Mouse (Mus musculus): ENCODE results near the gene Etnk1. TPM values are rescaled to one million over a fixed set of nuclear protein-coding genes. Genes with fewer than 3 reads are reported as not detected.
"Not testable (repeated sequence)": the region's sequence is repeated elsewhere in the genome, so short reads cannot be mapped to it uniquely, and the experiment has no call there.

The Etnk1 gene
- polyA plus RNA-seq, 1 experiment: 38.7 TPM

GRCm38 (mm10) chr6:143136688-143137087 is 30.3 kb upstream of the Etnk1 start:
- Histone ChIP-seq H3K4me3 (replicated peaks; ENCODE audit: extremely low read depth, low read depth, low read length) (no peak overlapping the region), H3K4me1 (ENCODE audit: control insufficient read depth, insufficient read depth, low read length) (no peaks in the 10 kb centered on the region)
- no peak for DNase-seq
- no peak for TF ChIP-seq CTCF (IDR thresholded peaks at IDR 0.05; ENCODE audit: insufficient read depth, low read length)
- no peak for TF ChIP-seq POLR2A (IDR thresholded peaks at IDR 0.05; ENCODE audit: borderline replicate concordance, extremely low read depth, low read depth, low read length)
- WGBS: 96% methylated on average over 7 of the region's 7 CpGs

GRCm38 (mm10) chr6:143137341-143137740 is 29.7 kb upstream of the Etnk1 start:
- Histone ChIP-seq H3K4me1 (ENCODE audit: control insufficient read depth, insufficient read depth, low read length) (no peaks in the 10 kb centered on the region), H3K4me3 (replicated peaks; ENCODE audit: extremely low read depth, low read depth, low read length) (no peak overlapping the region)
- DNase-seq: no peak
- WGBS: 65% methylated on average over 5 of the region's 5 CpGs
- TF ChIP-seq CTCF (IDR thresholded peaks at IDR 0.05; ENCODE audit: insufficient read depth, low read length): no peak
- TF ChIP-seq POLR2A (IDR thresholded peaks at IDR 0.05; ENCODE audit: borderline replicate concordance, extremely low read depth, low read depth, low read length): no peak

- TF ChIP-seq CTCF (IDR thresholded peaks at IDR 0.05; ENCODE audit: insufficient read depth, low read length) (no peak), POLR2A (IDR thresholded peaks at IDR 0.05; ENCODE audit: borderline replicate concordance, extremely low read depth, low read depth, low read length) (no peak)
- DNase-seq: no peak
- Histone ChIP-seq H3K4me1 (ENCODE audit: control insufficient read depth, insufficient read depth, low read length) (no peaks in the 10 kb centered on the region), H3K4me3 (replicated peaks; ENCODE audit: extremely low read depth, low read depth, low read length) (no peak overlapping the region)
- 72% methylated on average over 2 of the region's 2 CpGs for WGBS
Measured at GRCm38 (mm10) chr6:143139417-143139816, 27.6 kb upstream of the Etnk1 start.

- TF ChIP-seq CTCF (IDR thresholded peaks at IDR 0.05; ENCODE audit: insufficient read depth, low read length) (no peak), POLR2A (IDR thresholded peaks at IDR 0.05; ENCODE audit: borderline replicate concordance, extremely low read depth, low read depth, low read length) (no peak)
- WGBS: 78% methylated on average over 9 of the region's 9 CpGs
- DNase-seq: no peak
- no peak overlapping the region for H3K4me3 ChIP-seq (replicated peaks; ENCODE audit: extremely low read depth, low read depth, low read length)
- H3K4me1 ChIP-seq (ENCODE audit: control insufficient read depth, insufficient read depth, low read length): no peaks in the 10 kb centered on the region
Measured at GRCm38 (mm10) chr6:143140884-143141283, 26.1 kb upstream of the Etnk1 start.

- H3K4me3 ChIP-seq (replicated peaks; ENCODE audit: extremely low read depth, low read depth, low read length); DNase-seq; H3K4me1 ChIP-seq (ENCODE audit: control insufficient read depth, insufficient read depth, low read length): not testable (repeated sequence)
- WGBS: 78% methylated on average over 10 of the region's 10 CpGs
Measured at GRCm38 (mm10) chr6:143141624-143142592, 25.1 kb upstream of the Etnk1 start.

- no peak for DNase-seq
- TF ChIP-seq CTCF (IDR thresholded peaks at IDR 0.05; ENCODE audit: insufficient read depth, low read length) (no peak), POLR2A (IDR thresholded peaks at IDR 0.05; ENCODE audit: borderline replicate concordance, extremely low read depth, low read depth, low read length) (no peak)
- Histone ChIP-seq H3K4me1 (ENCODE audit: control insufficient read depth, insufficient read depth, low read length) (no peaks in the 10 kb centered on the region), H3K4me3 (replicated peaks; ENCODE audit: extremely low read depth, low read depth, low read length) (no peak overlapping the region)
- 92% methylated on average over 4 of the region's 4 CpGs for WGBS
Measured at GRCm38 (mm10) chr6:143142861-143143260, 24.2 kb upstream of the Etnk1 start.

GRCm38 (mm10) chr6:143143321-143143720 is 23.7 kb upstream of the Etnk1 start:
- TF ChIP-seq CTCF (IDR thresholded peaks at IDR 0.05; ENCODE audit: insufficient read depth, low read length) (no peak), POLR2A (IDR thresholded peaks at IDR 0.05; ENCODE audit: borderline replicate concordance, extremely low read depth, low read depth, low read length) (no peak)
- DNase-seq: no peak
- Histone ChIP-seq H3K4me3 (replicated peaks; ENCODE audit: extremely low read depth, low read depth, low read length) (no peak overlapping the region), H3K4me1 (ENCODE audit: control insufficient read depth, insufficient read depth, low read length) (no peaks in the 10 kb centered on the region)
- 79% methylated on average over 9 of the region's 9 CpGs for WGBS

- WGBS: 37% methylated on average over 19 of the region's 19 CpGs
- DNase-seq: peak; percentile 11
- H3K4me1 ChIP-seq (ENCODE audit: control insufficient read depth, insufficient read depth, low read length): no peaks in the 10 kb centered on the region
- peak overlapping the region; percentile 1 for H3K4me3 ChIP-seq (replicated peaks; ENCODE audit: extremely low read depth, low read depth, low read length)
- TF ChIP-seq CTCF (IDR thresholded peaks at IDR 0.05; ENCODE audit: insufficient read depth, low read length) (no peak), POLR2A (IDR thresholded peaks at IDR 0.05; ENCODE audit: borderline replicate concordance, extremely low read depth, low read depth, low read length) (no peak)
Measured at GRCm38 (mm10) chr6:143143775-143144273, 23.2 kb upstream of the Etnk1 start.

GRCm38 (mm10) chr6:143144556-143144955 is 22.5 kb upstream of the Etnk1 start:
- H3K4me1 ChIP-seq (ENCODE audit: control insufficient read depth, insufficient read depth, low read length): no peaks in the 10 kb centered on the region
- no peak for DNase-seq
- WGBS: 96% methylated on average over 2 of the region's 2 CpGs
- TF ChIP-seq CTCF (IDR thresholded peaks at IDR 0.05; ENCODE audit: insufficient read depth, low read length): no peak
- no peak for TF ChIP-seq POLR2A (IDR thresholded peaks at IDR 0.05; ENCODE audit: borderline replicate concordance, extremely low read depth, low read depth, low read length)
- no peak overlapping the region for H3K4me3 ChIP-seq (replicated peaks; ENCODE audit: extremely low read depth, low read depth, low read length)

- TF ChIP-seq CTCF (IDR thresholded peaks at IDR 0.05; ENCODE audit: insufficient read depth, low read length) (no peak), POLR2A (IDR thresholded peaks at IDR 0.05; ENCODE audit: borderline replicate concordance, extremely low read depth, low read depth, low read length) (no peak)
- DNase-seq: no peak
- no peak overlapping the region for H3K4me3 ChIP-seq (replicated peaks; ENCODE audit: extremely low read depth, low read depth, low read length)
- no peaks in the 10 kb centered on the region for H3K4me1 ChIP-seq (ENCODE audit: control insufficient read depth, insufficient read depth, low read length)
- 60% methylated on average over 7 of the region's 7 CpGs for WGBS
Measured at GRCm38 (mm10) chr6:143145051-143145450, 22.0 kb upstream of the Etnk1 start.
